Mouse (Mus musculus): ENCODE results near the gene Fmn2.

Gene Fmn2

GRCm38 (mm10) chr1:174670846-174671245, 169.2 kb downstream of the Fmn2 start:
- no peak for DNase-seq

DNA sequence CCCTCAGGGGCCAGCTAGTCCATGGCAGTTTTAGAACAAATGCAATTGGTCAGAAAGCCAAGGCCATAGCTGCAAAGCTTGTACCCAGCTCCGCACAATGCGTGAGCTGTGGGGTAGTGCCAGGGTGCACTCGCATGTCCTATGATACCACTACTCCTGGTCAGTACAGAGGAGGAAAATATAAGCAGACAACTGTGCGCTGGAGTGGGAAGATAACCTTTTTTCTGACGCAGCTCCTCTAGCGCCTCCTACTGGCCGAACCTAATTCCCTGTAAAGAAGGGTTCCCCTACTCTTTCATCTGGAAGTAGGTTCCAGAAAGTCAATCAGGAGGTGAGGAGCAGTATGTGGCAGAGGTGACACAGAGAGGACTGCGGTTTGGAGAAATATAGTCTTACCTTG, 173.0 kb downstream of the Fmn2 start:
- no peak for DNase-seq

GRCm38 (mm10) chr1:174675316-174675715, 173.7 kb downstream of the Fmn2 start:
- no peak for DNase-seq

DNA sequence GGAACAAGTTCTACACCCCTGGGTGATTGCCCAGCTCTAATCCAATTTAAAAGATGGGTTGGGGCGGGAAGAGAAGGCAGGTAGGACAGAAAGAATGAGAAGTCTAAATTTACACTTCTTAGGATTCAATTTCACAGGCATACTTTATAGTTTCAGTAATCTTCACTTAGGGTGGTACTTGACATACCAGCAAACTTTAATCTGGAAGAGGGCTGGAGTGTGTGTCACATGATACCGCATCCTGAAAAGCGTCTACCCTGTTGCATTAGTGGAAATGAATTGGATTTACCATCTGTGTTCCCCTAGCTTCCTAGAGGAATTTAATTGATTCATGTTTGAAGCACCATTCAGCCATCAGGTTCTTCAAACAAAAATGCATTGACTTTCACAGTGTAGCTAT, 174.6 kb downstream of the Fmn2 start:
- DNase-seq, result peak; percentile 19

DNA sequence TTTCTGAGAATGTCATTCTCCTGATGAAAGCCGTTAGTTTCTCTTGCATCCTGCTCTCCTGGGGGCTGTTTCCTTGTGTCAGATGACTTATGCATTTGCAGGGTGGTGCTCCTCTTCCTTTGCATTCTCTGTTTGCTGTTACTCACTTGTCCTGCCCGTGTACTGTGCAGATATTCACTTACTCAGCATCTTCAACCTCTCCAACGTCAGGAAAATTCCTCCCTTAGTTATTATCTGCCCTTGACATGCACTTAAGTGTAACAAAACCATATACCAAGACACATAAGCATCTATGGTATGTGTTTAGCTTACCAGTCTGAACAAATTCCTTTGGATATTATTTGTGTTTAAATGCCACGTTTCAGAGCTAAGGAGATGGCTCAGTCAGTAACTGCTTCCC, 175.6 kb downstream of the Fmn2 start:
- DNase-seq, result no peak

DNA sequence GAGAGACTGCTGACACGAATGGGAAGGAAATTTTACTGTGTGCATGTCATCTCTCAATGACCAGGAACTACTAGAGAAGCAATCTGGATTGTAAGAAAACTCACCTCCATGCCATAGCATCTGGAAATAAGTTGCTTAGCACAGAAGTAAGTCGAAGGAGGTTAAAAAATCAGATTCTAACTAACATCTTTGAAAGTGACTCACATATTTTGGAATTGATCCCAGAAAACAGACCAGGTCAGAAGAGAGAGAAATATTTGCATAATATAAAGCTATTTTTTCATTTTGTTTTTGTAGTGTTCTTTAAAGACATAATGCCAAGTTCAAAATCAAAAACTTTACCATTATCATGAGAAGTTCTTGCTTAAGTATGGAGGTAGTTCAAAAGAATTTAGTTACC, 187.7 kb downstream of the Fmn2 start:
- DNase-seq, result no peak

DNA sequence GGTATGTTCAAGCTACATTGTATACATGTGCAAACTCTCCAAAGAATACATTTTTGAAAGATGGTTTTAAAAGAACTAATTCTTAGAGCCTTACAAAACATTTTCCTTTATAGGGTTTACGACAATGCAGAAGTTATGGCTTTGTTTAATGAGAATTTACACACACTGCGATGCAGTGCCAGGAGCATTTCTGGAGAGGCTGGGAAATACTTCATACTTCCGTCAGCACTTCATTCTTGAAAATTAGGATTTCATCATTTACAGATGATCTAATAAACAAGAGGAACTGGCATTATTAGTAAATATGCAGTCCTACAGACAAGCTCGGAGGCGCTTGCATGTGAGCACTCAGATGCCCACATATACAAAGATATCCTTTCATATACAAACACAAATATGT, 199.2 kb downstream of the Fmn2 start:
- DNase-seq, result peak; percentile 10

DNA sequence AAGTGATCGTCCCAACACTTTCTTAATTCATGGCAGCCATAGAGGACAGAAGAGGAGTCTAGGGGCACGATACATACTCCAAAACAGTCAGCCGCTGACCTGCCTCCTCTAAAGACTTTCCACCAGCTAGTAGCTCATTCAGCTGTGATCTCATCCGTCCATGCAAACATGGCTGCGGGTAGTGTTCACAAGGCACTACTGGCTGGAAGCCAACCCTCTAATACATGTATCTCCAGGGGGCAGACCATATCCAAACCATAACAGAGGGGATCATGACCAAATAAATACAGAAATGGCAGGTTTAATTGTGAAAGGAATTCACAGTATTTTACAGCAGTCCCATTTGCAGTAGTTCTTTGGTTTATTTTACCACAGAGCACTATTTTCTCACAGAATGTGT, 200.2 kb downstream of the Fmn2 start:
- DNase-seq, result no peak

- DNase-seq, result peak; percentile 28
These were observed 202.3 kb downstream of the Fmn2 start for GRCm38 (mm10) chr1:174703909-174704308.

- DNase-seq, result no peak
These were observed 218.3 kb downstream of the Fmn2 start for GRCm38 (mm10) chr1:174719729-174720458.

DNA sequence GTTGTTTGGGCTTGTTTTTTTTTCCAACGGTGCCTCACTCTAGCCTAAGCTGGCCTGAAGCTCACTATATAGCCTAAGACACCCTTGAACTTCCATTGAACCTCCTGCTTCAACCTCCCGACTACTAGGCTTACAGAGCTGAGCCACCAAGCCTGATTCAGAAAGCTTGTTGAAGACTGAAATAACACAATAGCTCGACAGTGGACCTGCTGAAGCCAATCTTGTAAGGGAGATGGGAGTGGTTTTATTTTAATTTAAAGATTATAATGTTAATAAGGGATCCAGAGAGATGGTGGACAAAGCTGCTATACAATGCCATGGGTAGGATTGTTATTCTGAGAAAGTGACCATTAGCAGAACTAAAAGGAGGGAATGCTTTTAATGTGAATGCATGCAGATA, 227.1 kb downstream of the Fmn2 start:
- no peak for DNase-seq

DNA sequence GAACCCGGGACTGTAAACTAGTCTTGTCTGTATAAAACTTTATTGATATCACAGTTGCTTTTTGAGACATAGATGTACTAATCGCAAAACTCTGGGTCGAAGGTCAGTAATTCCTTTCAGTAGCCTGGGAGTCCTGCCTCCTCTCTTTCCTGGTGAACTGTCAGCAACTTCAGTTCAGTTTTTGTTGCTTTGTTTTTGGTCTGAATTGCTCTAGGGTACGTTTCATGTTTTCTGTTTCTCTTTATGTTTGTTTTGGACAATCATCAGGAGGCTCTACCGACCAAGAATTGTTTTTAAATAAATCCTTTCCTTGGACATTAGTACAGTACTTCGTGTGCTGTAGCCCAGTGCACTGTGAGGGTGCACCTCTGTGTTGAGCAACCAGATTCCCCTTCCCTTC, 231.1 kb downstream of the Fmn2 start:
- DNase-seq, result no peak

DNA sequence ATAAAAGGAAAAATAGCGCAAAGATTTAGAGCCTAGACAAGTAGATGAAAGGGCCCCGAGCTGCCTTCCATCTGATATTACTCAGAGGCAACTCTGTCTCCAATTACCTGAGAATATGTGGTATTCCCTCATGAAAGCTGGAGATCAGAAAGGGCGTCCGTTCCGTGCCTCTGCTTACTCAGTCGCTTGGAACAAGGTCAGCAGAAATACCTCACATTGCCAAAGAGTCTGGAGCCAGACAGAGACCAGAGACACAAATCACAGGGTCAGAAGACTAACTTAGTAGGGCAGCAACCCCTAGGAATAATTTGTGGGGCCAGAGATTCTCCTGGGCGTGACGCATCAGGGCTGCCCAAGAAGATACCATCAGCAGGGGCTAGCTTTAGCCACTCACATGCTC, 237.3 kb downstream of the Fmn2 start:
- DNase-seq, result no peak

DNA sequence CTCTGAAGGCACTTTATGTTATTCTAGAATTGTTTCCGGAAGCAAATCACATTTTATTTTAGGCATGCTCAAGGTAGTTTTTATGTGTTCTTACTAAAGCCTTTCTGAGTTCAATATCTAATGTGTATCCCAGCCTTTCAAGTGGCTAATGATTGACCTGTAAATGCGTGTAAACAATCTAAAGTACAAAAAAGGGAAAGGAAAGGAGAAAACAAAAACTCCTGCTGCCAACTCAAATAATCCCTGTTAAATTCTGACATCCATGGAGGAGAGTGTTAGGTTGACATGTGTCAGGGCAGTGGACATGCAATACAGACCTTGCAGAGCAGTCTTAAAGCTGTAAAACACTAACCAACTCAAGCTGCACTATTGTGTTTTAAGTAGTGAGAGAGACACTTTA, 241.0 kb downstream of the Fmn2 start:
- no peak for DNase-seq

GRCm38 (mm10) chr1:174748520-174748919, 246.9 kb downstream of the Fmn2 start:
- DNase-seq, result peak; percentile 65

- DNase-seq, result no peak
These were observed 249.4 kb downstream of the Fmn2 start for GRCm38 (mm10) chr1:174750893-174751461.

DNA sequence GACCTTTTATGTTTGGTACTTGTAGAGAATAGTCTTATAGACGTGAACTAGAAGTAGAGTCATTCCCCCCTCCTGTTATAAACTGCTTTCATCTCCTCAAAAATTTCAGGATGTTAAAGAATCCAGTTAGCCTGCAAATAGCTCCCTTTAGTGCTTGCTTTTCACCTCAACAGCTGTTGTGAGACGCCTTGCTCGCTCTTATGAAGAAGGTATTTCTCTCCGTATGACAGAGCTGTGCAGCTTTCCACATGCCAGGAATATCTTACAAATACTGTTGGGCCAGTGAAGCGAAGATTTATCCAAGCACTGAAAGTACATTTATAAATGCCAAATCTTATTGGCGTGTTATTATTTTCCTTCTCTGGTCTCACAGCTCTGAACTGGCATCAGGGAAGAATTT, 257.7 kb downstream of the Fmn2 start:
- peak; percentile 32 for DNase-seq

DNA sequence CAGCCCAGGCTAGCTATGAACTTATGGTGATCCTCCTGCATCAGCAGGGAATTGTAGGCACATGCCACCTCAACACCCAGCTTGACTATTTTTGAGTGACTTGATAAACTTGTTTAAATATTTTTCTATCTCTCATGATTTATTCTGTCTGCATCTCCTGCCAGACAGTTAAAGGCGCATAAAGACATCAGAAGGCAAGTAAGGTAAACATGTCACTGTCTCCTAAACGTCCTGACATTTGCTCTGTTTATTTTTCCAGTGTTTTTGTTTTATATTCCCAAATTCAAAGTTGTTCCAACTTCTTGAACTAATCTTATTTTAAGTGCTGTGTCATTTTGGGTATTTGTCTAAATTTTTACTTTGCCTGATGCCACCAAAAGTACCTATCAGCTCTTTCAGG, 264.1 kb downstream of the Fmn2 start:
- peak; percentile 12 for DNase-seq

GRCm38 (mm10) chr1:174766852-174767251, 265.2 kb downstream of the Fmn2 start:
- DNase-seq, result no peak

DNA sequence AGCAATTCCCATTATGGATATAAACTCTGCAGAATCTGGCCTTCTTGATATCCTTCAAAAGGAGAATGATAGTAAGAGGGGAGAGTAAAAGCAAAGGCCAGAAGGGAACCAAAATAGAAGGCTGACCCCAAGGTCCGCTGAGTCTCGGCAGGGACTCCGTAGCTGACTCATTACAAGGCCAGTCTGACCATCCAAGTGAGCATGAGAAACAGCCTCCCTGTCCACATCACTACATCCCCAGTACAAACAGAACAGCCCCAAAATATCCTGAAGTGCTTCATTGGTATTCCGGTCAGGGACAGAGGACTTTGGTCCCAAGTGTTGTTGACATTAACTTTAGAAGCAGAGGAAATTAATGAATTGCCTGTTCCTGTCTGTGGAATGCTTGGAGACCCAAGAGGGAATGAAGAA, 270.3 kb downstream of the Fmn2 start:
- DNase-seq, result peak; percentile 56

GRCm38 (mm10) chr1:174781037-174781436, 279.4 kb downstream of the Fmn2 start:
- no peak for DNase-seq

- DNase-seq, result no peak
These were observed 287.0 kb downstream of the Fmn2 start for GRCm38 (mm10) chr1:174788617-174789016.

- no peak for DNase-seq
These were observed 310.2 kb downstream of the Fmn2 start for GRCm38 (mm10) chr1:174811846-174812245.

DNA sequence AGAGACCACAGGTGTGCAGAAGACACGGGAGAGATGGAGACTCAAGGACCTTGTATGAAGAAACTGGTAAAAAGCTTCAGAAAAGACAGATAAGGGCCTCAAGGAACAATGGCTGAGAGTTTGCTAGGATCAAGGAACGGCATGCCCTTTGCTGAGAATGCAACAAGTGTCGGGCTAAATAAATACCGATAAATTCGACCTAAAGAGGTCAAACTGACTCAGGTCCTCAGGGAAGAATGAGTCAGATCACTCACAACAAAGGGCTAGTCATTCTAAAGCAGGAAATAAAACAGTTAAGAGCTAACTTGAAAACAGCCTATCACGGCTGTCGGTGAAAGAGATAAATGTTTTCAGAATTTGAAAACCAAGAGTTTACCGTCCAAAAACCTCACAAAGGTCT, 324.9 kb downstream of the Fmn2 start:
- no peak for DNase-seq

DNA sequence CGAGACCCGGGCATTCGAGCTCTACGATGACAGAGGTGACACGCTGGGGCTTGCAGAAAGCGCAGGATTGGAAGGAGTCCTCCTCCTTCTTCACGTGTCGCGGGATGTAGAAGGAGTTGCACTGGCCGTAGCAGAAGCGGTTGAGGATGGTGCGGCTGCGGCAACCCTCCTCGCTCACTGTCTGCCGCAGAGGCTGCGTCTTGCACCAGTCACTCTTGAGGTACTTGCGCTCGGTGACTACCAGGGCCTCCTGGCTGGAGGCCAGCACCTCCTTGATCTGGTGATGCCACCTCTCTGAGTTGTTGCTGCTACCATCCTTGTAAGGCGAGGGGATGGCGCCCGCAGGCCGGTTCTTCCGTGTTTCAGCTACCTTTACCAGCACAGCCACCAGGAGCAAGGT, 335.2 kb downstream of the Fmn2 start:
- DNase-seq, result no peak

Measured in lung, postnatal 36 days (tissue).